Comparison of ENCODE assay signal across 16 mouse cellular contexts in the genomic region with DNA sequence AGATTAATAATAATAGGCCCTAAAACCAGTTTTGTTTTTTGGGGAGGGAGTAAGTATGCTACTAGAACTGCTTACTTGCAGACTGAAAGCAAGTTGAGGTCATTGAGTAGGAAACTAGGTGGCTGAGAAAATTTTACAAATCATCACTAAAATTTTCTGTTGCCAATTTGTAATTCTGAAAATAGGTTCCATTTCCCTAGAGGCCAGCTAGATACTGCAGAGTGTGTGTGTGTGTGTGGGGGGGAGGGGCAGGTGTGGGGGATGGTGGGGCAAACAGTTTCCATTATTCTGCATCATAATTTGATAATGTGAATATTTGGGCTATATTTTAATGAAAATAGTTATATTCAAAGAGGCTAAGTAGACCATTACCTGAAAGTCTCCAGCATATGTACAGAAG.
"Had no signal": no experiment of that assay in that cellular context is flagged by ENCODE, and none has a peak within 500 bp of the region (broad histone marks: within the 10 kb centered on the region; RNA-seq: fewer than 3 reads in every experiment).

No protein-coding gene starts in this region.

- H3K9me3 ChIP-seq: limb, embryonic 15.5 days; liver, embryonic 12.5 days had no signal

- H3K9ac ChIP-seq: limb, embryonic 15.5 days; liver, embryonic 12.5 days; lung, embryonic 14.5 days; neural tube, embryonic 12.5 days had no signal

- H3K4me3 ChIP-seq: limb, embryonic 15.5 days; liver, embryonic 12.5 days; myocyte; neural tube, embryonic 12.5 days had no signal

- H3K4me1 ChIP-seq: limb, embryonic 15.5 days; liver, embryonic 12.5 days; neural tube, embryonic 12.5 days had no signal

- H3K4me2 ChIP-seq: limb, embryonic 15.5 days; liver, embryonic 12.5 days; lung, embryonic 14.5 days; neural tube, embryonic 12.5 days had no signal

- H3K36me3 ChIP-seq: limb, embryonic 15.5 days; liver, embryonic 12.5 days; neural tube, embryonic 12.5 days had no signal

- DNase-seq: kidney, adult 11 months; kidney, adult 9 months; kidney, postnatal 36 days; layer of hippocampus, adult 9-11 months; layer of hippocampus, postnatal 36 days; lung, embryonic 14.5 days; lung, postnatal 10 days; lung, postnatal 4 days; retina, postnatal 1 day; right cerebral cortex, postnatal 14 days; thymus, postnatal 4 days had no signal

- H3K27ac ChIP-seq: kidney, postnatal 0 days; limb, embryonic 15.5 days; liver, embryonic 12.5 days; neural tube, embryonic 12.5 days had no signal

- ATAC-seq: liver, embryonic 12.5 days had no signal

- H3K27me3 ChIP-seq: limb, embryonic 15.5 days; liver, embryonic 12.5 days; neural tube, embryonic 12.5 days had no signal
